Mouse (Mus musculus) MEL (cell line): ENCODE results near the gene Pard3b. TPM values are rescaled to one million over a fixed set of nuclear protein-coding genes. Genes with fewer than 3 reads are reported as not detected.

ENCODE experiments used
- DNase-seq: peaks from one replicate; pipeline ENCODE4 v3.0.0; 2011; ENCODE audit warnings: low read depth, low spot score
- H3K27ac ChIP-seq: 2 replicates; pipeline ENCODE4 v1.5.1; 2012; ENCODE audit warnings: low read depth, mild to moderate bottlenecking, control low read depth, low read length, moderate library complexity; ENCODE audit not compliant: control insufficient read depth
- H3K27me3 ChIP-seq, 2 experiments: fragments of 150-350 bp in 1 of 2; sonication (generic) in 1 of 2; 2 replicates each; pipeline ENCODE4 v1.6.1; 2012; ENCODE audit warnings: low read length in 2 of 2, mild to moderate bottlenecking in 2 of 2, improper control_type of control experiment in 1 of 2, moderate library complexity in 1 of 2; ENCODE audit not compliant: insufficient read depth in 2 of 2, control insufficient read depth in 1 of 2
- H3K36me3 ChIP-seq, 2 experiments: 2 replicates each; pipeline ENCODE4 v1.6.1; 2012 to 2014; ENCODE audit warnings: low read length in 2 of 2, improper control_type of control experiment in 1 of 2, inconsistent platforms in 1 of 2, mild to moderate bottlenecking in 1 of 2; ENCODE audit not compliant: insufficient read depth in 2 of 2, control insufficient read depth in 1 of 2
- H3K4me1 ChIP-seq, 2 experiments: fragments of 150-350 bp in 1 of 2; sonication (generic) in 1 of 2; 2 replicates each; pipeline ENCODE4 v1.6.1; 2012; ENCODE audit warnings: low read length in 2 of 2, improper control_type of control experiment in 1 of 2, mild to moderate bottlenecking in 1 of 2; ENCODE audit not compliant: insufficient read depth in 2 of 2, control insufficient read depth in 1 of 2
- H3K4me3 ChIP-seq, 2 experiments: fragments of 150-350 bp in 1 of 2; sonication (generic) in 1 of 2; 2 replicates each; pipeline ENCODE4 v1.5.1; 2012; ENCODE audit warnings: low read depth in 2 of 2, low read length in 2 of 2, mild to moderate bottlenecking in 2 of 2, moderate library complexity in 2 of 2, control low read depth in 1 of 2, improper control_type of control experiment in 1 of 2; ENCODE audit not compliant: control insufficient read depth in 1 of 2, insufficient read depth in 1 of 2
- H3K79me2 ChIP-seq: 2 replicates; pipeline ENCODE4 v1.6.1; 2012; ENCODE audit warnings: mild to moderate bottlenecking, low read length, moderate library complexity; ENCODE audit not compliant: control insufficient read depth, poor library complexity, insufficient read depth
- H3K9ac ChIP-seq: 2 replicates; pipeline ENCODE4 v1.6.1; 2012; ENCODE audit warnings: low read depth, mild to moderate bottlenecking, control low read depth, low read length, moderate library complexity; ENCODE audit not compliant: control insufficient read depth, poor library complexity, severe bottlenecking
- H3K9me3 ChIP-seq: fragments of 150-350 bp; sonication (generic); replicated peaks from 2 replicates; pipeline ENCODE4 v1.6.1; 2012; ENCODE audit warnings: mild to moderate bottlenecking, low read length, improper control_type of control experiment, moderate library complexity; ENCODE audit not compliant: insufficient read depth
- BHLHE40 ChIP-seq: IDR thresholded peaks from 2 replicates; pipeline ENCODE4 v1.6.1; 2012; ENCODE audit warnings: low read depth, mild to moderate bottlenecking, inconsistent platforms, low read length, improper control_type of control experiment, borderline replicate concordance
- CHD1 ChIP-seq: IDR thresholded peaks from 2 replicates; pipeline ENCODE4 v1.6.1; 2012; ENCODE audit warnings: low read depth, mild to moderate bottlenecking, inconsistent platforms, low read length, improper control_type of control experiment
- CHD2 ChIP-seq: IDR thresholded peaks from 2 replicates; pipeline ENCODE4 v1.6.1; 2011; ENCODE audit warnings: low read length, improper control_type of control experiment
- CTCF ChIP-seq, 3 experiments: IDR thresholded peaks in 2 of 3; conservative IDR thresholded peaks in 1 of 3; 2 replicates each; pipeline ENCODE4 v1.5.1; 2011 to 2012; ENCODE audit warnings: low read length in 3 of 3, low read depth in 2 of 3, mild to moderate bottlenecking in 2 of 3, improper control_type of control experiment in 1 of 3, inconsistent platforms in 1 of 3, mixed read lengths in 1 of 3, moderate library complexity in 1 of 3; ENCODE audit not compliant: control insufficient read depth in 1 of 3, insufficient read depth in 1 of 3, poor library complexity in 1 of 3, severe bottlenecking in 1 of 3
- GABPA ChIP-seq: IDR thresholded peaks from 2 replicates; pipeline ENCODE4 v1.6.1; 2012; ENCODE audit warnings: low read depth, mild to moderate bottlenecking, inconsistent platforms, low read length, improper control_type of control experiment, moderate library complexity
- GATA1 ChIP-seq: IDR thresholded peaks from 2 replicates; pipeline ENCODE4 v1.6.1; 2011; ENCODE audit warnings: low read depth, low read length, improper control_type of control experiment
- HCFC1 ChIP-seq: IDR thresholded peaks from 2 replicates; pipeline ENCODE4 v1.6.1; 2012; ENCODE audit warnings: low read depth, mild to moderate bottlenecking, inconsistent platforms, low read length, improper control_type of control experiment, moderate library complexity
- KAT2A ChIP-seq: conservative IDR thresholded peaks from 2 replicates; pipeline ENCODE4 v1.6.1; 2012; ENCODE audit warnings: low read depth, low read length, improper control_type of control experiment, inconsistent platforms
- MAFK ChIP-seq: IDR thresholded peaks from 2 replicates; pipeline ENCODE4 v1.6.1; 2011; ENCODE audit warnings: low read depth, mild to moderate bottlenecking, low read length, improper control_type of control experiment, borderline replicate concordance
- MAX ChIP-seq: IDR thresholded peaks from 2 replicates; pipeline ENCODE4 v1.6.1; 2011; ENCODE audit warnings: low read length, improper control_type of control experiment
- MAZ ChIP-seq: IDR thresholded peaks from 2 replicates; pipeline ENCODE4 v1.6.1; 2012; ENCODE audit warnings: low read depth, mild to moderate bottlenecking, inconsistent platforms, low read length, improper control_type of control experiment
- MEF2A ChIP-seq: IDR thresholded peaks from 2 replicates; pipeline ENCODE4 v1.6.1; 2014; ENCODE audit warnings: low read depth, mild to moderate bottlenecking, inconsistent platforms, low read length, improper control_type of control experiment; ENCODE audit not compliant: poor library complexity, insufficient replicate concordance, severe bottlenecking; ENCODE audit errors: extremely low read depth
- MXI1 ChIP-seq: IDR thresholded peaks from 2 replicates; pipeline ENCODE4 v1.6.1; 2011; ENCODE audit warnings: mild to moderate bottlenecking, low read depth, low read length, improper control_type of control experiment
- MYC ChIP-seq: IDR thresholded peaks from 2 replicates; pipeline ENCODE4 v1.6.1; 2011; ENCODE audit warnings: low read depth, mild to moderate bottlenecking, low read length, improper control_type of control experiment, moderate library complexity
- POLR2A ChIP-seq, 2 experiments: IDR thresholded peaks; 2 replicates each; pipeline ENCODE4 v1.6.1; 2011 to 2012; ENCODE audit warnings: low read length in 2 of 2, mild to moderate bottlenecking in 2 of 2, control low read depth in 1 of 2, improper control_type of control experiment in 1 of 2, low read depth in 1 of 2, moderate library complexity in 1 of 2; ENCODE audit not compliant: control insufficient read depth in 1 of 2, insufficient read depth in 1 of 2, poor library complexity in 1 of 2
- SIN3A ChIP-seq: IDR thresholded peaks from 2 replicates; pipeline ENCODE4 v1.6.1; 2012; ENCODE audit warnings: low read length, improper control_type of control experiment, inconsistent platforms
- SMC3 ChIP-seq: IDR thresholded peaks from 2 replicates; pipeline ENCODE4 v1.6.1; 2011; ENCODE audit warnings: low read depth, low read length, improper control_type of control experiment
- TBP ChIP-seq: IDR thresholded peaks from 2 replicates; pipeline ENCODE4 v1.8.0; 2011; ENCODE audit warnings: low read depth, low read length, improper control_type of control experiment
- USF2 ChIP-seq, 2 experiments: IDR thresholded peaks; 2 replicates each; pipeline ENCODE4 v1.6.1; 2011 to 2012; ENCODE audit warnings: improper control_type of control experiment in 2 of 2, low read length in 2 of 2, borderline replicate concordance in 1 of 2, inconsistent platforms in 1 of 2, low read depth in 1 of 2, mild to moderate bottlenecking in 1 of 2; ENCODE audit not compliant: insufficient read depth in 1 of 2
- ZKSCAN1 ChIP-seq: IDR thresholded peaks from 2 replicates; pipeline ENCODE4 v1.6.1; 2012; ENCODE audit warnings: low read depth, mild to moderate bottlenecking, inconsistent platforms, low read length, improper control_type of control experiment, moderate library complexity
- ZMIZ1 ChIP-seq: IDR thresholded peaks from 2 replicates; pipeline ENCODE4 v1.6.1; 2012; ENCODE audit warnings: low read depth, mild to moderate bottlenecking, inconsistent platforms, low read length, improper control_type of control experiment, moderate library complexity
- ZNF384 ChIP-seq: IDR thresholded peaks from 2 replicates; pipeline ENCODE4 v1.6.1; 2012; ENCODE audit warnings: low read depth, mild to moderate bottlenecking, inconsistent platforms, low read length, improper control_type of control experiment
- polyA plus RNA-seq, 2 experiments: library from polyadenylated mRNA; stranded (reverse) in 1 of 2; unstranded in 1 of 2; fragments of >175 nt in 1 of 2; fragments of >200 nt in 1 of 2; gene quantifications; 2 replicates each; pipeline versions ENCODE4 v1.2.1 to v1.2.4; 2012; ENCODE audit warnings: low replicate concordance in 2 of 2, low read depth in 1 of 2; ENCODE audit not compliant: insufficient read length in 2 of 2, insufficient read depth in 1 of 2, missing spikeins in 1 of 2
- total RNA-seq: library from RNA; depleted of rRNA; stranded (reverse); fragments of 300-350 nt; gene quantifications from 2 replicates; pipeline ENCODE4 v1.2.3, GENCODE M21; 2012

The Pard3b gene
- total and polyA plus RNA-seq, 3 experiments = not detected

DNA sequence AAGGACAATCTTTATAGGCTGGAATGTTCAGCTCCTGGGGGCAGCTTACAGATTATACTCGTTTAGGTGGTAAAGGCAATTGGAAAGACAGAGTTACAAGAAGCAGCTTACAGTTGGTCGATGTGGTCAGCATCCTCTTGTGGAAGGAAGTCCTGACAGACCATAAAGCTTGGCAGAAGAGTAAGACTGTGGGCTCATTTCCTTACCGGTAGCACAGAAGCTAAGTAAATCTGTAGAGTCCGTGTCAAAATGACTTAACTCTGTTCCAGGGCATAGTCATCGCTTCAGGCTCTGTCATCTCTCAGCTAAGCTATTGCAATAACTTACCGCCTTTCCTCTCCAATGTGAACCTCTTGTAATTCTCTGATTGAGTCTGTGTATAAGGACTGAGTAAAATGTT, 510.2 kb downstream of the Pard3b start:
- Histone ChIP-seq H3K27me3 (no peaks in the 10 kb centered on the region), H3K36me3 (no peaks in the 10 kb centered on the region), H3K9me3 (no peaks in the 10 kb centered on the region), H3K9ac (no peak overlapping the region), H3K27ac (no peak overlapping the region), H3K4me3 (no peak overlapping the region), H3K79me2 (no peaks in the 10 kb centered on the region), H3K4me1 (no peaks in the 10 kb centered on the region)
- TF ChIP-seq KAT2A (no peak), CHD2 (no peak), HCFC1 (no peak), CTCF (IDR thresholded peaks at IDR 0.05 in 2 of 3, conservative IDR thresholded peaks at IDR 0.05 in 1 of 3; ENCODE audit: control insufficient read depth in 1 of 3, insufficient read depth in 1 of 3, low read depth in 2 of 3, low read length in 3 of 3, poor library complexity in 1 of 3, severe bottlenecking in 1 of 3) (no peak), CHD1 (no peak), ZMIZ1 (no peak), GATA1 (no peak), USF2 (IDR thresholded peaks at IDR 0.05; ENCODE audit: borderline replicate concordance in 1 of 2, insufficient read depth in 1 of 2, low read depth in 1 of 2, low read length in 2 of 2) (no peak), MAFK (no peak), MAX (no peak), GABPA (no peak), MAZ (no peak)
- DNase-seq = no peak

- Histone ChIP-seq H3K4me1 (no peaks in the 10 kb centered on the region), H3K27ac (no peak overlapping the region), H3K27me3 (no peaks in the 10 kb centered on the region), H3K36me3 (no peaks in the 10 kb centered on the region), H3K9me3 (no peaks in the 10 kb centered on the region), H3K79me2 (no peaks in the 10 kb centered on the region), H3K9ac (no peak overlapping the region), H3K4me3 (no peak overlapping the region)
- DNase-seq = no peak
- no peak for TF ChIP-seq MXI1
- TF ChIP-seq CTCF (IDR thresholded peaks at IDR 0.05 in 2 of 3, conservative IDR thresholded peaks at IDR 0.05 in 1 of 3; ENCODE audit: control insufficient read depth in 1 of 3, insufficient read depth in 1 of 3, low read depth in 2 of 3, low read length in 3 of 3, poor library complexity in 1 of 3, severe bottlenecking in 1 of 3) = no peak
- no peak for TF ChIP-seq POLR2A (IDR thresholded peaks at IDR 0.05; ENCODE audit: control insufficient read depth in 1 of 2, insufficient read depth in 1 of 2, low read depth in 1 of 2, low read length in 2 of 2, poor library complexity in 1 of 2)
- TF ChIP-seq BHLHE40 = no peak
- TF ChIP-seq ZKSCAN1 = no peak
- no peak for TF ChIP-seq ZNF384
- TF ChIP-seq MYC = no peak
- no peak for TF ChIP-seq SMC3
- TF ChIP-seq MAX = no peak
- TF ChIP-seq SIN3A = no peak
- no peak for TF ChIP-seq CHD1
- TF ChIP-seq HCFC1 = no peak
- TF ChIP-seq TBP = no peak
- TF ChIP-seq GATA1 = no peak
- TF ChIP-seq MAZ = no peak
- no peak for TF ChIP-seq MEF2A
These were observed 517.3 kb downstream of the Pard3b start for GRCm38 (mm10) chr1:62155970-62156369.
